Mouse (Mus musculus) neural tube, embryonic 10.5 days (tissue): ENCODE measurements around the gene Col26a1.

Source experiments
- DNase-seq: peaks from one replicate; pipeline ENCODE4 v3.0.0-alpha.2; 2017; ENCODE audit warnings: low spot score; ENCODE audit errors: extremely low spot score

The Col26a1 gene

DNA sequence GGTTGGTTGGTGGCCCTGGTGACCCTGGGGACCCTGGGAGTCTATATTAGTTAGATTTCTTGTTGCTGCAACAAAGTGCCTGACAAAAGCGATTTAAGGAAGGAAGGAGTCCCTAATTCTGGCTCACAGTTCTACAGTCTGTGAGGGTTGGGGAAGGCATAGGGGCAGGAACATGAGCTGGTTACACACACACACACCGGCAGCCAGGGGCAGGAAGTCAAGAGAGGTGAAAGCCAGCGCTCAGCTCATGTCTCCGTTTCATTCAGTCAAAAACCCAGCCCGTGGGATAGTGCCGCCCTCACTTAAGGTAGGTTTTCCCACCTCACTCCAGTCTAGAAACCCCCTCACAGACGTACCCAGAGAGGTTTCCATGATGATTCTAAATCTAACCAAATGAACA is 189.6 kb downstream of the Col26a1 start:
- DNase-seq, result no peak

DNA sequence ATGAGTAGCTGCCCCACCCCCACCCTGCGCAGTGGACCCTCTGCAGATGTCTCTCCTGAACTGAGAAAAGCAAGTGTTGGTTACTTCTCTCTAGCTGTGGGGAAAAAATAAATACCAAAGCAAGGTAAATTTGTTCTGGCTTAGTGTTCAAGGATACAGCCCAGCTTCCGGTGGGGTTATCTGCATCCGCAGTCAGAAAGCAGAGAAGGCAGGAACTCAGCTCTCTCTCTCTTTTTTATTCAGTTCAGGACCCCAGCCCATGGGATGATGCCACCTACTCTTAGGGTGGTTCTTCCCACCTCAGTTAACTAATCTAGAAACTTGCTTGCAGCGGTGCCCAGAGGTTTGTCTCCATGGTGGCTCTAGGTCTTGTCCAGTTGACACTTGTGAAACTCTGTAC is 190.2 kb downstream of the Col26a1 start, which contains the start of gene Myl10:
Gene Myl10, plus strand, starts transcription at position 363 of the 400 bp plus-strand sequence.
- no peak for DNase-seq
